Mouse (Mus musculus) CD8-positive naive resting alpha-beta T cell, adult 2 months (primary cell): ENCODE results near the gene Trmt13.
"Not testable (repeated sequence)": the region's sequence is repeated elsewhere in the genome, so short reads cannot be mapped to it uniquely, and the experiment has no call there.

ENCODE experiments used
- DNase-seq, 2 experiments: peaks; one replicate each; pipeline ENCODE4 v3.0.0; 2022; ENCODE audit warnings: low read depth in 2 of 2, low spot score in 2 of 2

The Trmt13 gene

GRCm38 (mm10) chr3:116614295-116614892 is at the start of gene Trmt13:
Gene Trmt13 (minus strand): TSS chr3:116614587.
- no peak for DNase-seq

GRCm38 (mm10) chr3:116662463-116662863 is 48.1 kb upstream of the Trmt13 start, which contains the start of gene Mfsd14a:
Gene Mfsd14a (minus strand): TSS chr3:116662677.
- DNase-seq: peak; percentile 99 to 100

- peak; percentile 3 to 32 for DNase-seq
These were observed 47.6 kb upstream of the Trmt13 start for GRCm38 (mm10) chr3:116661870-116662414.

GRCm38 (mm10) chr3:116661288-116661869 is 47.0 kb upstream of the Trmt13 start:
- no peak for DNase-seq

- DNase-seq: no peak
These were observed 45.6 kb upstream of the Trmt13 start for GRCm38 (mm10) chr3:116659856-116660430.

- DNase-seq: no peak
These were observed 44.7 kb upstream of the Trmt13 start for GRCm38 (mm10) chr3:116658928-116659565.

GRCm38 (mm10) chr3:116656184-116656965 is 42.0 kb upstream of the Trmt13 start:
- no peak for DNase-seq

- DNase-seq: not testable (repeated sequence)
These were observed 39.7 kb upstream of the Trmt13 start for GRCm38 (mm10) chr3:116654051-116654450.

GRCm38 (mm10) chr3:116653278-116653945 is 39.0 kb upstream of the Trmt13 start:
- no peak for DNase-seq

GRCm38 (mm10) chr3:116652033-116652446 is 37.7 kb upstream of the Trmt13 start:
- DNase-seq: no peak

- no peak for DNase-seq
These were observed 36.3 kb upstream of the Trmt13 start for GRCm38 (mm10) chr3:116650698-116651097.

GRCm38 (mm10) chr3:116648805-116649204 is 34.4 kb upstream of the Trmt13 start:
- no peak for DNase-seq

GRCm38 (mm10) chr3:116646387-116646786 is 32.0 kb upstream of the Trmt13 start:
- DNase-seq: no peak

- DNase-seq: no peak
These were observed 28.0 kb upstream of the Trmt13 start for GRCm38 (mm10) chr3:116642373-116642772.

- DNase-seq: no peak
These were observed 27.5 kb upstream of the Trmt13 start for GRCm38 (mm10) chr3:116641811-116642371.

GRCm38 (mm10) chr3:116640024-116640423 is 25.6 kb upstream of the Trmt13 start:
- DNase-seq: no peak

GRCm38 (mm10) chr3:116638572-116638971 is 24.2 kb upstream of the Trmt13 start:
- DNase-seq: no peak

- DNase-seq: no peak
These were observed 23.5 kb upstream of the Trmt13 start for GRCm38 (mm10) chr3:116637693-116638476.

- DNase-seq: no peak
These were observed 21.4 kb upstream of the Trmt13 start for GRCm38 (mm10) chr3:116635799-116636198.
